Mouse (Mus musculus): ENCODE data around the gene Fam229a.
A peak's percentile ranks its signal among the peaks of the same experiment; 100 is the strongest.

Gene Fam229a

DNA sequence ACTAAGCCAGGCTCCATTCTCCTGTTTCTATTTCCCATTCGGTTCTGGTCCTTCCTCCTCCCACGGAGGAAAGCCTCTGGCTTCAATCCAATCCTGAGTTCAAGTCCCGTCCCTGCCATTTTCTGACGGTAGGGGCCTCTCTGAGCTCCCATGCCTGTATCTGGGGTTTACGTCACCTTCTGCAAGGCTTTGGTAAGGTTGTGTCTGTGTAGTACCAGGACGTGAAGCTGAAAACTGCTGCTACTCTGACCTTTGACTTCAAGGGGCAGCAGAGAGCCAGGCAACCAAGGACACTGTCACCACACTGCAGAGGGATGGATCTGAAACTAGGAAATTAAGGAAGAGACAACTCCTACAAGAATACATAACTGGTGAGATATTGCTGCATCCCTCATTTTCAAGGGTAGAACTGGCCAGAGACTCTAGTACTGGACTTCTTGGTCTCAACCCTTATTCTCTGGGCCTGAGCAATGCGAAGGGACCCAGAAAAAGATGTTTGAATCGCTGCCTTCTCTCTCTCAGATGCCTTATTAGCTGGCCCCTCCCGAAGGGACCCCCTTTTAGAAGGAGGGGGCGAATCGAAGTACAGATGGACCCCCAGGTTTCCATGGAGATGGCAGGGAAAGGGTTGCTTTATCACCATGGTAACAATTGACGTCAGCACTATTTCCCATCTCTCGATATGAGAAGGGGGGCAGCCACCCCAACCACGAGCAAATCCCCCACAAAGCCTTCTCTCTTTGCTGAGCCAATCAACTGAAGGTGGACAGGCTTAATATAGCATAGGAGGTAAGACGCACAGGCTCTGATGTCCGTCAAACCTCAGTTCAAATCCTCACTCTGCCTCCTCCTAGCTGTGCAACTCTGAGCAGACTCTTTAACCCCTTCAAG is 4.9 kb downstream of the Fam229a start:
- DNase-seq (ENCODE audit: extremely low read depth, low read depth, low spot score): no peak

DNA sequence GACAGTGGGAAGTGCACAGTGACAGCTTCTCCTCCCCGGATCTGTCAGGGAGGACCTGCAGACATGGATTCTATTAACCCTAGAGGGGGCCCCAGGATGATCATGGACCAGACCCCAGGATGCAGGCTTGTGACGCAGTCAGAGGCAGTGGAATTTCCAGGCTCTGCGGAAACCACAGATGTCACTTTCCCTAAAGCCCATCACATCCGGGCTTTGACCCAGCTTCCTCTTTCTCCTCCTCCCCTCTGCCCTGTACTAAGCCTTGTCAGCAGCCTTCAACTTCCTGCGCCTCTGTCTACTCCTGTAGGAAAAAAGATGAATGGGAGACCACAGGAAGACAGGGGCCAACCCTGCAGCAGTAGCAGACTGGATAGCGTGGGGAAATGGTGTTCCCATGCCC is 5.6 kb downstream of the Fam229a start:
- DNase-seq (ENCODE audit: extremely low read depth, low read depth, low spot score): no peak

DNA sequence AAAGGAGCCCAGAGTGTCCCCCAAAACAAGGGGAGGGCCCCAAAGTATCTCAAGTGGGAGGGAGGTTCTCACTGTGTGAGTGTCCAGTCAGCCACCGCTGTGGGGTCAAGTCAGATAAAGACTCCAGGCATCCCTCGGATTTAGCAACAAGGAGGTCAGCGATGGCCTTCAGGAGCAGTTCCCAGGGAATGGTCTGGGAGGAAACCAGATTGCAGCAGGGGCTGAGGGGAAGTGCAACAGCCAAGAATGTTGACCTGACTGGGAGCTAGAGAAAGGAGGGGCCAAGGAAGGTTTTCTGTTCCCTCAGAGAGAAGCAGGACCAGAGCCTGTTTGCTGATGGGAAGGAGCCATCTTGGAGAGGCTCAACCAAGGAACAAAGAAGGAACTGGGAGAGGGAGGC is 8.0 kb downstream of the Fam229a start:
- no peak for DNase-seq (ENCODE audit: extremely low read depth, low read depth, low spot score)

DNA sequence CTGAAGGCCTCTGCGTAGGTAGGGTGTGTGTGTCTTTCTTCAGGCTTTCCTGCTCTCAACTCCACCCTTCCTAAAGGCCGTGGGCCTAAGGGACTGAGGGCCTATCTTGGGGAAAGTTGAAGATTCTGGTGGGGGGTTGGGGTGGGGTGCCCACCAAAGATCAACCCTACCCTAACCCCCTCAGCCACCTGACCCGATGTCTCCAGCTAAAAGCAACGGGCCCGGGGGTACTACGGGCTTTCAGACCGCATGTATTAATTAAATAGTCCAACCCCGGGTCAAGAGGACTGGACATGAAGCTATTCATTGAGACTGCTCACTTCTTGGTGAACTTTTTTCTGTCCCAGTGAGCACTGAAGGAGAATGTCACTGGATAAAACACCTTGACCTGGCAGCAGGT is 9.0 kb downstream of the Fam229a start:
- DNase-seq (ENCODE audit: extremely low read depth, low read depth, low spot score): no peak

DNA sequence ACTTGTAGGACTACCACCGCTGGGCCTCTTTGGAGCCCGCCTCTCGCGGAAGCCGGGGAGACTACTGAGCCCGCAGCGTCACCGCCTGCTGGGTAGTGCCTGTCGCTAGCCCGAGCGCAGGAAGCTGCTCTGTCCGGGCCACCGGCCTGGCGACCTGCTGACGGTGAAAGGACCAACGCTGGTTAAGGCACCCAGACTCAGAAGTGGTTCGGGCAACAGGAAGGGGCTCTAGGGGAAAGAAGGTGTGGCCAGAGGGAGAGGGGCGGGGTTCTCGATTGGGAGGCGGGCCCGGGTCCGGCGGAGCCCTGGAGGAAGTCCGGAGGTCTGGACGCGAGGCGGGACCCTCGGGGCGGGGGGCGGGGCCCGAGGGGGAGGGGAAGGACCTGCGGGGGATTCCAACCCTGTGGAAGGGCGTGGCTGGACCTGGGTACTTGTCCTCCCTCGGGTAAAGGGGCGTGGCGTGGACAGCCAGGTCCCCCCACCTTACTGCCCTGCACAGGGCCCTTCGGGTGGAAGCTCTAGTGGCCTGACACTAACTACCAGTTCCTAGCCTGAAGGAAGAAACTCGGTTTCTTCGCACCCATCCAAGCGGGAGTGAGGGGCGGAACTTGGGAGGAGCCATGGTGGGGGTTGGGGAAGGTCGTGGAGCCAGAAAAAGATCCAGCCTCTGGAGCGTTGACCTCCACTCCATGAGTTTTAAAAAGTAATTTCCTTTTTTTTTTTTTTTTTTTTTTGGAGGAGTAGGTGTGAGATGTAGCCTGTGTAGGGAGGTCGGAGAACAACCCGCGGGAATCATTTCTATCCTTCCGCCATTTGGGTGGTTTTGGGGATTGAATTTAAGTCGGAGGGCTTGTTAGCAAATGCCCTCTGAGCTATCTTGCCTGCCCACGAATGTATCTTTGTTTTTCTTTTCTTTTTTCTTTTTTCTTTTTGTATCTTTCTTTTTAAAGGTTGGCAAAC is 9.9 kb downstream of the Fam229a start:
- no peak for DNase-seq (ENCODE audit: extremely low read depth, low read depth, low spot score)

DNA sequence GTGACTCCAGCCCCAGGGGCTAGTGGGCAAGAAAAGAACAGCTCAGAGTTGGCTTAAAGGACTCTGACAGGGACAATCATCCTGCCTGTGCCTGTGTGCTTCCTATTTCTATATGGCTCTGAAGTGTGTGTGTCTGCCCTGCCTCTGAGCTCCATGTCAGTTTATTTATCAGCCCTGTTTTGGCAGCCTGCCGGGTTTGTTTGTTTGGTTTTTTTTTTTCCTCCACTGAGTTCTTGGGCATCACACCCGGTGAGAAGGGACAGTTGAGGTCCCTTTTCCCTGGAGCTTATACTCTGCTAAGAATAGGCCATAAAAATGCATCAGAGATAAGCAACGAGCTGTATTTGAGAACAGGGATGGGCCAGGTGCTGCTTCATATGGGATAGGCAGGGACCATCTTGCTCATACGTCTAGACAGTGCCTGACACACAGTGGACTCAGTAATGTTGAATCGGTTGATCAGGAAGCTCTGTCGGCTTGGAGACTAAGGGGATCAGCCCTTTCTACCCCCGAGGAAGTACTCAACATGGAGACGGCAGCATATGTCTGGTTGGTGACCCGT is 11.4 kb downstream of the Fam229a start:
- DNase-seq (ENCODE audit: extremely low read depth, low read depth, low spot score): no peak

DNA sequence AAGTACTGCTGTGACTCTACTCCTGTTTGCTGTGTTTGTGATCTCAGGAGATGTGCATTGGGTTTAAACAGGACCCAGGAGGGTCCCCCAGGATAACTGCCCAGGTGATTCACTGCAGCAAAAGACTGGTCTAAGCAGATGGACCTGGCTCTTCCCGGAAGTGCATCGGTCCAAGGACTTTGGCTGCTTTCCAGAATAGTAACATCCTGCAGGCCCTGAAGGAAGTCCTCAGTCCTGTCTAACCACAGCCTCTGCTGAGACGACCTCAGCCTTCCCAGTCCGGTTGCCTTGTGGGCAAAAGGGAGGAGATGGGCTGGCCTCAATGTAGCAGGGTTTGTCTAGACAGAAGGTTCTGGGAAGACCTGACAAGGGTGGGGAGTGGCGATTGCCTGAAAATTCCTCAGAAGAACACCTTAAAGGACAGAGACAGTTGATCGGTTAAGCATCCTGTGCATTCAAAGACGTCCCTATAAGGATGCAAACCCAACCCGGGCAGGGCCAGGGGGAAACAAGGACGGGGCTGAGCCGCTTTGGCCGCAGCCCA is 12.0 kb downstream of the Fam229a start:
- DNase-seq (ENCODE audit: extremely low read depth, low read depth, low spot score): no peak

DNA sequence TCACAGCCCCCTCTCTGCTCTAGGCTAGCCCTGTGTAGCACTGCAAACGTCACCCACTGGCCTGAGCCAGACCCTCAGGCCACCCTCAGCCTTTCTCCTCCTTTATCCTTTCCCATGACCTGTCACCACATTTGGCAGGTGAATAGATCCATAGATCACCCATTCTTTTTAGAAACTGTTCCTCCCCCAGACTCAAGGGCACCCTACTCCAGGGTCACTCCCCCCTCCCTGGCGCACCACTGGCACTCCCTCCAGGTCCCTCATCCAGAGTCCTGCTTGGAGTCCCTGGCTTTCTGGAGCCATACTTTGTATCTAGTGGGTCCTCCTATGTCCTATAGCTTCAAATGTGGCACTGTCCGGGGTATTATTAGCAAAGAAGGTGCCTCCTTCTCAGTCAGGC is 14.5 kb downstream of the Fam229a start:
- DNase-seq (ENCODE audit: extremely low read depth, low read depth, low spot score): no peak

DNA sequence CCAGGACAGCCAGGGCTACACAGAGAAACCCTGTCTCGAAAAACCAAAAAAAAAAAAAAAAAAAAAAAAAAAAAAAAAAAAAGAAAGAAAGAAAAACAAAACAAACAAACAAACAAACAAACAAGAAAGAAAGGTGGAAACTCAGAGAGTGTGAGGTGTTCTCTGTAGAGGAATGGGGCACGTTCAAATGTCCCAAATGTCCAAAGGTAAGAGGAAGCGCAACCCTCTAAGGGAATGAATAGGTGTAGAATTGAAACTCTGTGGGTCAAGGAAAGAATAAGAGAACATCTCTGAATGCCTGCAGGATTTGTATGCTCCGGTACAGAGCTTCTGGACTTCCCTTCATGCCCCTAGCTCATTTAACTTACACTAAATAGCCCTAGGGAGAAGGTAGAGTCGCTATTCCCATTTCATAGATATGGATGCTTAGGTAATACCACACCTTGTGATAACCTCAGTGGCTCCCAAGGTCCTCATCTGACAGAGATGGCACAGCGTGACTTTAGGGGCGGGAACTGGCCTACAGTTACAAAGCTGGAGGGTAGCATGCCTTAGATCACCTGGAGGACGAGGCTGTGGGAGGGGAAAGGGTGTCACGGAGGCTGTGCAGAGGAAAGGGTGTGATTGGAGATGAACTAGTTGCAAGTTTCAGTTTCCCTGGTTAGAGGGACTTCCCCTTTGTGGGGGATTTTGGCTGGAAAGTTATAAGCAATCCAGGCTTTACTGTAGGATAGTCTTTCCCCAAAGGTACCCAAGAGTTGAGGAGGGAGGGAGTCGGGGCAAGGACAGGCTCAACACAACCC is 16.6 kb downstream of the Fam229a start:
- DNase-seq (ENCODE audit: extremely low read depth, low read depth, low spot score): no peak

DNA sequence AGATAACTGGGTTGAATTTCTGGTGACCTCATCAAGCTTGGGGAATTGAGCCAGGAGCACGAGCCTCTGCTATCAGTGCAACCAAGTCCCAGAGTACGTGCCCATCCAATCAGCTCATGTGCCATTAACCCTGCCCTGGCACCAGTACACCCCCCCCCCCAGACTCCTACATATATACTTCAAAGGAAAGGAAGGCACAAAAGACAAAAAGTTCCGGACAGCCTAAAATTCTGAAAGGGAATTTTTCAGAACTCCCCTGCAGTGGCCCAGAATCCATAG is 17.2 kb downstream of the Fam229a start:
- no peak for DNase-seq (ENCODE audit: extremely low read depth, low read depth, low spot score)

DNA sequence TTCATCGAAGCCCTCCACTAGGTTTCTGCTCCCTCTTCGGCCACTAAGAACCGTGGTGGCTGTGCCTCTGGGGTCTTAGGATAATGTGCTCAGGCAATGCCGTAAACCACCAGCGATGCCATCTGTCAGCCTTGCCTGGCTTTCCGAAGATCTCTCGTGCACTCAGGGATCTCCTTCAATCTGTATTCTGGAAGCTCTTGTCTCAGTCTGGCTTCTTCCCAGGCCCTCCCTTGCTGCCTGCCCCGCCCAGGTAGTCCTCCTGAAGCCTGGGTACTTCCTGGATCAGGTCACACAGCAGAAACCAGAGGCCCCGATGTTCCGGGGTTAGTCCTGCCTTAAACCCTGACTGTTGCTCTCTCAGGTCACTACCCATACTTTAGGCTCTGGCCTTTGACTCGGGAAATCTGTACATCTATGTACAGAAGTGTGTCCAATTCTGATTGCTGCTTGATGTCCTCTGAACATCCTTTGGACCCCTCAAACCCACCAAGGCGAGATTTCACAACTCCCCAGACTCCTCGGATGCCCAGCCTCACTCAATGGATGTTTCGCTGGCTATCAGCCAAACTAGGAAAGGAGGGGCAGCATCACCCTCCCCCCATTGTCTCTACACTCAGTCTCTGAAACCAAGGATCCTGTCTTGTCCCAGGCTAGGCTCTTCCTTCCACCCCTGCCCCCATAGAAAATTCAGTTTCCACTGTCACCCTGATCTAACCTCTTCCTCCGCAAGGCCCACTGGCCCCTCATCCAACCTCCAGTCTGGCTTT is 18.0 kb downstream of the Fam229a start:
- no peak for DNase-seq (ENCODE audit: extremely low read depth, low read depth, low spot score)

DNA sequence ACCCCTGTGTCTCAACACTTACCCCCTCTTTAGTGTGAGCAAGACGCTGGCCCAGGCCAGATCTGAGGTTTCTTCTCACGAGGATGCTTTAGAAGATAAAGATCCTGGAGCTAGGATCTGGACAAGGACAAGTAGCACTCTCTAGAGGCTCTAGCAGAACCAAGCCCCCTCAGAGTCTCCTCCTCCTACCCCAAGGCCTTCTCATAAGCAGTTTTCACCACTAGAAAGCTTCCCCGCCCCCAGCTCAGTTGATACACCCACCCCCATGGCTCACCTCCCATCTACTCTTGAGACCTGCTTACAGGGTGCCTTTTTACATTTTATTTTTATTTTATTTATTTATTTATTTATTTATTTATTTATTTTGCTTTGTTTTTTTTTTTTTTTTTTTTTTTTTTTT is 18.7 kb downstream of the Fam229a start:
- no peak for DNase-seq (ENCODE audit: extremely low read depth, low read depth, low spot score)

DNA sequence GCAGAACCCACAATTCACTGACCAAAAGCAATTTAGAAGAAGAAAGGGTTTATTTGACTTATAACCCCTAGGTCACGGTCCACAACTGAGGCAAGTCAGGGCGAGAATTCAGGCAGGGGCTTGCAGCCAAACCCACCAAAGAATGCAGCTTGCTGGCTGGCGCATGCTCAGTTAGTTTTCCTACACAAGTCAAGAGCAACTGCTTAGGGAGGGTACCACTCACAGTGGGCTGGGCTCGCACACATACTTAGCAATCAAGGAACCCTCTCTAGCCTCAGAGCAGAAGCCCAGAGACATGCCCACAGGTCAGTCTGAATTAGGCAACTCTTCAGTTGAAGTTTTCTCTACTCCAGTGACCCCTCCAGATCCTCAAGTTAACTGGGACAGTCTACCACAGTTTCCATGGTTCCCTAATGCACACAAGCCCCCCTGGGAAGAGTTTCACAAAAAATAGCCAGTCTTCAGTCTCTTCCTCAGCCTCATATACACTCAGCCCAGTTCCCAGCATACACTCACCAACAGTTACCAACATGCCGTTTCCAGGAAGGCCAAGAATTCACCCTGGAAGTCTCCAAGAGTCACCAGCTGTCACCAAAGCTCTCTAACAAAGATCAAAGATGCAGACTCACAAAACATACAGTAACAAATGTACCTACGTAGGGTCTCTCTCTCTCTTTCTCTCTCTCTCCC is 19.9 kb downstream of the Fam229a start:
- no peak for DNase-seq (ENCODE audit: extremely low read depth, low read depth, low spot score)

DNA sequence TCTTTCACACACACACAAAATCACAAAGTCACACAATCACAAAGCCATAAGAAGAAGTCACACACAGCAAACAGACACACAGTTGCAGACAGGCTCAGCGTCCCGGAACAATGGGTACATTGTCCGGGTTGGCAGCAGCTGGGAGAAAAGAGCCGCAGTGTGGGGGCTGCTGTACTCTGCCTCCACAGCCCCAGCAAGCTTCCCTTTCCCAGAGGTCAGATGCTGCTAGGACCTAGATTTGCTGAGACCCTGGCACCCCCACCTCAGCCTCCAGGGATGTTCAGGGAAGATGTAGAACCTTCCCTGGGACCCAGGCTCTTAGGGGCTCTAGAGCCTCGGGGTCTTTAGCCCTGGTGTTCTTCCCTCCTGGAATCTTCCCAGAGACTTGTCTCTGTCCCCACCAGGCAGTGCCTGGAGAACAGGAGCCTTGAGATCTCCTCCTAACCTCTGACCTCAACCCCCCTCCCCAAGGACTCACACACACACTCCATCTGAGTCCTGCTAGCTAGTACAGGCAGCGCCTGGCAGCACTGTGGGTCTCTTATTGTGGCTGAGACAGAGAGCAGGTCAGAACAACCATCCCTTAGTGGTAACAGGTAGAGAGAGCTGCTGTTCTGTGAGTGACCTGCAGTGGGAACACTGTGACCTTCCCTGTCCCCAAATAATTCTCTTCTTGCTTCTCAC is 20.6 kb downstream of the Fam229a start:
- DNase-seq (ENCODE audit: extremely low read depth, low read depth, low spot score): no peak

DNA sequence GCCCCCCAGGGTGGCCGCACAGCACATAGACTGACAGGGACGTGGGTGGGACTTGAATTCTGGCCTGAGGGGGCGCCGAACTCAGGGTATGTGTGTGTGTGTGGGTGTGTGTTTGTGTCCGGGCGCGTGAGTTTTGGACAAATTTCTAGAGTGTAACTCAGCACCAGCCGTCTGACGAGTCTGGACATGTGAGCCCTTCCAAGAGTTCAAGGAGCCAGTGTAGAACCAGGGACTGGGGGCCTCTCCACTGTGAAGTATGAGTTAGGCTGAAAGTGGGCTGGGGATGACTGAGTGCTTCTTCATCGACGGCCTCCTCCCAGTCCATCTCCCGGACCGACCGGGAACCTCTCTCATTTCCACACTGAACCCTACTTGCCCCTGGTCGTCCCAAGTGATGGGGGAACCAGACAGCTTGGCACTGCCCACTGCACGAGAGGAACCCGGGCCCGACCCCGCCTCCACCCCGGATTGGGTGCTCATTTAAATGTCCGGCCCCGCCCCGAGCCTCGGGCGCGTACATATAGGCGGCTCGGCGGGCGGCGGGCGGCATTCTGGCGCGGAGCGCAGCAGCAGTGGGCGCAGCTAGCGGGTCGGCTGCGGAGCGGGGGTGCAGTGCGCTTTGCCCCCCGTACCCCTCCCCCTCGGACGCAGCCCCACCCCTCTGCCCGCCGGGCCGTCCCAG is 22.2 kb downstream of the Fam229a start, which contains the start of gene Marcksl1:
Gene Marcksl1 (plus strand): TSS at position 496 of the 682 bp plus-strand sequence.
- peak; percentile 40 for DNase-seq (ENCODE audit: extremely low read depth, low read depth, low spot score)

DNA sequence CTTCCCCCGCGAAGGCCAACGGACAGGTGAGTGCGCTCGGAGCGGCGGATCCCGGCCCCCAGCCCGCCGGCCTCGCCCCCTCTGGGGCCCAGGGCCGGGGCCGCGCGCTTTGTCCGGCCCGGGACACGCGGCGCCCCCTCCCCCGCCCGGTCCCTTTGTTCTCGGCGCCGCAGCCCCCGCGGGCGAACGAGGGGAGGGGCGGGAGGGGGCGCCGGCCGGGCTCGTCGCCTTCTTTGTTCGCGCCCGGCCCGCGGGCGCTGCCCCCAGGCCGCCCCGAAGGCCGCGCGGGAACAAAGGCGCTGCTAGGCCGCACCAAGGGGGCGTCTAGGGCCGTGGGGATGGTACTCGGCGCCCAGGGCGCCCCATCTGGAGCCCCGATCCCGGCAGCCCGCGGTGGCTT is 22.9 kb downstream of the Fam229a start:
- DNase-seq (ENCODE audit: extremely low read depth, low read depth, low spot score): no peak

DNA sequence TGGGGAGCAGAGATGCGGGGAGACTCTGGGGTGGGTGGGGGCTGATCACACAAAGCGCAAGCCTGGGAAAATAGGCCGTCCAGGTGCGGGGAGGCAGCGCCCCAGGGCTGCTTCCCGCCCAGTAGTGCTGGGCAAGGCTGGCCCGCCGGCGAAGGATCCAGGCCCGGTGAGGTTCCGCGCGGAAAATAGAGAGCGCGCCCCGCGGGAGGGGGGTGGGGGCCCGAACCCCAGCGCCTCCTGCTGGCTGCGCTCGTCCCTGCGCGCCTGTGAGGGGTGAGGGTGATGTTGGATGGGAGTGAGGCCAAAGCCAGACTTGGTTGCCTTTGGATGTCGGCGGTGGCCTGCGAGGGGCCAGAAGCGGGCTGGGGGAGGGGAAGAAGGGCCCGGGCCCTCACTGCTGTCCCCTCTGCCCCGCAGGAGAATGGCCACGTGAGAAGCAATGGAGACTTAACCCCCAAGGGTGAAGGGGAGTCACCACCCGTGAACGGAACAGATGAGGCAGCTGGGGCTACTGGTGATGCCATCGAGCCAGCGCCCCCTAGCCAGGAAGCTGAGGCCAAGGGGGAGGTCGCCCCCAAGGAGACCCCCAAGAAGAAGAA is 23.4 kb downstream of the Fam229a start:
- no peak for DNase-seq (ENCODE audit: extremely low read depth, low read depth, low spot score)

DNA sequence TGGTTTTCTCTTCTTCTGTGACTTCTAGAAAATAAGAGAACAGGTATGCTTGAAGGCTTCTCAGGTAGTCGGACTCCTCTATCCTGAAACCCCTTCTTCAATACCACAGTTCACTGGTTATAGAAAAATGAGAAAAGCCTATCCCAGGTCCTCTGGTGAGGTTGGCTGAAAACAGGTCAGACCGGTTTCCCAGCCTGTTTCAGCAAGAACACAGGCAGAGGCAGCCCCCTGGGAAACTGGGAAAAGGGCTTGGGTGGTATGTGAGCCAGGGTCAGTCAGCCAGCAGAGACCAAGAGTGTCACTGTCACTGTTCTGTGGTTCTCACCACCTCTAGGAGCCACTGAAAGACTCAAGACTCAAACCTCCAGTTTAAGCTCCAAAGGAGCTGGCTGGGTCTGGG is 25.9 kb downstream of the Fam229a start:
- DNase-seq (ENCODE audit: extremely low read depth, low read depth, low spot score): no peak
